Mouse (Mus musculus): Measurements from ENCODE around the gene Prkce. TPM values are rescaled to one million over a fixed set of nuclear protein-coding genes. Genes with fewer than 3 reads are reported as not detected.

Prkce gene
- polyA plus RNA-seq, 1 experiment from 2014 or later, result 6.7 TPM

GRCm38 (mm10) chr17:86145079-86145951 is 22.3 kb upstream of the Prkce start, which contains the start of gene Srbd1:
Gene Srbd1, minus strand, starts transcription at chr17:86145175.
- peak; percentile 88 for ATAC-seq (replicated peaks; ENCODE audit: insufficient number of reproducible peaks, low FRiP score, low TSS enrichment, low read depth)
- peak within 1 kb of the TSS; percentile 87 for H3K4me2 ChIP-seq (ENCODE audit: low read depth, low read length)
- no peaks in the 10 kb centered on the region for H3K36me3 ChIP-seq (replicated peaks; ENCODE audit: control insufficient read depth, insufficient read depth, low read depth, low read length)
- no peaks in the 10 kb centered on the region for H3K4me1 ChIP-seq (ENCODE audit: control insufficient read depth, insufficient read depth, low read length)
- H3K4me3 ChIP-seq (ENCODE audit: low read depth, low read length), result peak within 1 kb of the TSS; percentile 74
- DNase-seq (ENCODE audit: low spot score), result peak; percentile 98
- WGBS, result 2% methylated on average over 38 of the region's 45 CpGs
- H3K9me3 ChIP-seq (replicated peaks; ENCODE audit: control insufficient read depth, low read length), result no peaks in the 10 kb centered on the region
- H3K27ac ChIP-seq (replicated peaks; ENCODE audit: low read depth, low read length), result no peak within 1 kb of the TSS
- H3K27me3 ChIP-seq (ENCODE audit: control insufficient read depth, insufficient read depth, low read length), result no peaks in the 10 kb centered on the region
- peak within 1 kb of the TSS; percentile 82 for H3K9ac ChIP-seq (replicated peaks; ENCODE audit: low read length)

GRCm38 (mm10) chr17:86149726-86150125 is 17.9 kb upstream of the Prkce start:
- H3K9me3 ChIP-seq (replicated peaks; ENCODE audit: control insufficient read depth, low read length), result no peaks in the 10 kb centered on the region
- DNase-seq (ENCODE audit: low spot score) (no peak), ATAC-seq (replicated peaks; ENCODE audit: insufficient number of reproducible peaks, low FRiP score, low TSS enrichment, low read depth) (no peak)
- H3K4me3 ChIP-seq (ENCODE audit: low read depth, low read length), result no peak overlapping the region
- no peaks in the 10 kb centered on the region for H3K4me1 ChIP-seq (ENCODE audit: control insufficient read depth, insufficient read depth, low read length)
- H3K27ac ChIP-seq (replicated peaks; ENCODE audit: low read depth, low read length), result no peak overlapping the region
- H3K27me3 ChIP-seq (ENCODE audit: control insufficient read depth, insufficient read depth, low read length), result no peaks in the 10 kb centered on the region
- H3K4me2 ChIP-seq (ENCODE audit: low read depth, low read length), result no peak overlapping the region
- no peak overlapping the region for H3K9ac ChIP-seq (replicated peaks; ENCODE audit: low read length)
- no peaks in the 10 kb centered on the region for H3K36me3 ChIP-seq (replicated peaks; ENCODE audit: control insufficient read depth, insufficient read depth, low read depth, low read length)
- 79% methylated on average over 1 of the region's 1 CpGs for WGBS

GRCm38 (mm10) chr17:86150867-86151348 is 16.7 kb upstream of the Prkce start:
- Histone ChIP-seq H3K4me2 (ENCODE audit: low read depth, low read length) (no peak overlapping the region), H3K27ac (replicated peaks; ENCODE audit: low read depth, low read length) (no peak overlapping the region), H3K9me3 (replicated peaks; ENCODE audit: control insufficient read depth, low read length) (no peaks in the 10 kb centered on the region), H3K27me3 (ENCODE audit: control insufficient read depth, insufficient read depth, low read length) (no peaks in the 10 kb centered on the region), H3K9ac (replicated peaks; ENCODE audit: low read length) (no peak overlapping the region), H3K36me3 (replicated peaks; ENCODE audit: control insufficient read depth, insufficient read depth, low read depth, low read length) (no peaks in the 10 kb centered on the region), H3K4me3 (ENCODE audit: low read depth, low read length) (no peak overlapping the region), H3K4me1 (ENCODE audit: control insufficient read depth, insufficient read depth, low read length) (no peaks in the 10 kb centered on the region)
- DNase-seq (ENCODE audit: low spot score) (peak; percentile 90), ATAC-seq (replicated peaks; ENCODE audit: insufficient number of reproducible peaks, low FRiP score, low TSS enrichment, low read depth) (peak; percentile 92)
- WGBS, result 7% methylated on average over 5 of the region's 5 CpGs

- H3K9me3 ChIP-seq (replicated peaks; ENCODE audit: control insufficient read depth, low read length), result no peaks in the 10 kb centered on the region
- no peak overlapping the region for H3K27ac ChIP-seq (replicated peaks; ENCODE audit: low read depth, low read length)
- H3K4me2 ChIP-seq (ENCODE audit: low read depth, low read length), result no peak overlapping the region
- WGBS, result 83% methylated on average over 6 of the region's 6 CpGs
- DNase-seq (ENCODE audit: low spot score) (no peak), ATAC-seq (replicated peaks; ENCODE audit: insufficient number of reproducible peaks, low FRiP score, low TSS enrichment, low read depth) (no peak)
- H3K27me3 ChIP-seq (ENCODE audit: control insufficient read depth, insufficient read depth, low read length), result no peaks in the 10 kb centered on the region
- no peaks in the 10 kb centered on the region for H3K4me1 ChIP-seq (ENCODE audit: control insufficient read depth, insufficient read depth, low read length)
- no peak overlapping the region for H3K9ac ChIP-seq (replicated peaks; ENCODE audit: low read length)
- H3K36me3 ChIP-seq (replicated peaks; ENCODE audit: control insufficient read depth, insufficient read depth, low read depth, low read length), result no peaks in the 10 kb centered on the region
- H3K4me3 ChIP-seq (ENCODE audit: low read depth, low read length), result no peak overlapping the region
Measured at GRCm38 (mm10) chr17:86156999-86157398, 10.6 kb upstream of the Prkce start.

- ATAC-seq (replicated peaks; ENCODE audit: insufficient number of reproducible peaks, low FRiP score, low TSS enrichment, low read depth) (no peak), DNase-seq (ENCODE audit: low spot score) (peak; percentile 26)
- no peak overlapping the region for H3K4me3 ChIP-seq (ENCODE audit: low read depth, low read length)
- WGBS, result 46% methylated on average over 15 of the region's 15 CpGs
- H3K4me2 ChIP-seq (ENCODE audit: low read depth, low read length), result no peak overlapping the region
- H3K27me3 ChIP-seq (ENCODE audit: control insufficient read depth, insufficient read depth, low read length), result no peaks in the 10 kb centered on the region
- no peaks in the 10 kb centered on the region for H3K36me3 ChIP-seq (replicated peaks; ENCODE audit: control insufficient read depth, insufficient read depth, low read depth, low read length)
- H3K4me1 ChIP-seq (ENCODE audit: control insufficient read depth, insufficient read depth, low read length), result no peaks in the 10 kb centered on the region
- H3K9ac ChIP-seq (replicated peaks; ENCODE audit: low read length), result no peak overlapping the region
- no peak overlapping the region for H3K27ac ChIP-seq (replicated peaks; ENCODE audit: low read depth, low read length)
- no peaks in the 10 kb centered on the region for H3K9me3 ChIP-seq (replicated peaks; ENCODE audit: control insufficient read depth, low read length)
Measured at GRCm38 (mm10) chr17:86162672-86163071, 4.9 kb upstream of the Prkce start.

- no peak overlapping the region for H3K4me2 ChIP-seq (ENCODE audit: low read depth, low read length)
- no peaks in the 10 kb centered on the region for H3K9me3 ChIP-seq (replicated peaks; ENCODE audit: control insufficient read depth, low read length)
- DNase-seq (ENCODE audit: low spot score), result no peak
- H3K36me3 ChIP-seq (replicated peaks; ENCODE audit: control insufficient read depth, insufficient read depth, low read depth, low read length), result no peaks in the 10 kb centered on the region
- WGBS, result 78% methylated on average over 7 of the region's 7 CpGs
- H3K9ac ChIP-seq (replicated peaks; ENCODE audit: low read length), result no peak overlapping the region
- H3K27ac ChIP-seq (replicated peaks; ENCODE audit: low read depth, low read length), result no peak overlapping the region
- no peak overlapping the region for H3K4me3 ChIP-seq (ENCODE audit: low read depth, low read length)
- no peak for ATAC-seq (replicated peaks; ENCODE audit: insufficient number of reproducible peaks, low FRiP score, low TSS enrichment, low read depth)
- no peaks in the 10 kb centered on the region for H3K27me3 ChIP-seq (ENCODE audit: control insufficient read depth, insufficient read depth, low read length)
- no peaks in the 10 kb centered on the region for H3K4me1 ChIP-seq (ENCODE audit: control insufficient read depth, insufficient read depth, low read length)
Measured at GRCm38 (mm10) chr17:86164416-86164815, 3.2 kb upstream of the Prkce start.

GRCm38 (mm10) chr17:86166051-86166566 is 1.5 kb upstream of the Prkce start:
- Histone ChIP-seq H3K4me2 (ENCODE audit: low read depth, low read length) (peak overlapping the region; percentile 96), H3K4me1 (ENCODE audit: control insufficient read depth, insufficient read depth, low read length) (no peaks in the 10 kb centered on the region), H3K27me3 (ENCODE audit: control insufficient read depth, insufficient read depth, low read length) (no peaks in the 10 kb centered on the region), H3K9ac (replicated peaks; ENCODE audit: low read length) (peak overlapping the region; percentile 83), H3K36me3 (replicated peaks; ENCODE audit: control insufficient read depth, insufficient read depth, low read depth, low read length) (no peaks in the 10 kb centered on the region), H3K4me3 (ENCODE audit: low read depth, low read length) (peak overlapping the region; percentile 73), H3K9me3 (replicated peaks; ENCODE audit: control insufficient read depth, low read length) (no peaks in the 10 kb centered on the region), H3K27ac (replicated peaks; ENCODE audit: low read depth, low read length) (peak overlapping the region; percentile 89)
- 1% methylated on average over 19 of the region's 19 CpGs for WGBS
- DNase-seq (ENCODE audit: low spot score) (peak; percentile 40), ATAC-seq (replicated peaks; ENCODE audit: insufficient number of reproducible peaks, low FRiP score, low TSS enrichment, low read depth) (no peak)

Data from embryonic facial prominence, embryonic 11.5 days (tissue).